Mouse (Mus musculus): Measurements from ENCODE around the gene Atp8a2. TPM values are rescaled to one million over a fixed set of nuclear protein-coding genes. Genes with fewer than 3 reads are reported as not detected.

Gene Atp8a2
- total and polyA plus RNA-seq, 3 experiments, result 1.8 to 4.3 (median 3.1) TPM

- H3K36me3 ChIP-seq (ENCODE audit: control insufficient read depth, insufficient read depth, low read length), result no peaks in the 10 kb centered on the region
- H3K27me3 ChIP-seq (ENCODE audit: control insufficient read depth, insufficient read depth, low read length), result no peaks in the 10 kb centered on the region
- intact Hi-C loops (cut with DNase I), result no loop called here
- H3K9ac ChIP-seq (ENCODE audit: low read depth, low read length), result no peak overlapping the region
- H3K4me3 ChIP-seq, result no peak overlapping the region
- 82% methylated on average over 13 of the region's 13 CpGs for WGBS
- H3K79me2 ChIP-seq (replicated peaks; ENCODE audit: control insufficient read depth, insufficient read depth, low read length), result no peaks in the 10 kb centered on the region
- H3K27ac ChIP-seq, result no peak overlapping the region
- no peak for DNase-seq
- H3K4me1 ChIP-seq (ENCODE audit: control insufficient read depth, insufficient read depth, low read length), result 0 out of 2 replicates have a peak, but pooled peaks cover 2% of the 10 kb centered on the region
- TF ChIP-seq CTCF (IDR thresholded peaks at IDR 0.05) (no peak), EP300 (IDR thresholded peaks at IDR 0.05; ENCODE audit: insufficient read depth, low read depth, low read length) (no peak), POLR2A (IDR thresholded peaks at IDR 0.05; ENCODE audit: insufficient read depth, low read depth, low read length) (no peak)
Observed at GRCm38 (mm10) chr14:59691402-59691801, 505.6 kb downstream of the Atp8a2 start.

GRCm38 (mm10) chr14:59690954-59691353, 506.0 kb downstream of the Atp8a2 start:
- Histone ChIP-seq H3K79me2 (replicated peaks; ENCODE audit: control insufficient read depth, insufficient read depth, low read length) (no peaks in the 10 kb centered on the region), H3K27ac (no peak overlapping the region), H3K27me3 (ENCODE audit: control insufficient read depth, insufficient read depth, low read length) (no peaks in the 10 kb centered on the region), H3K9ac (ENCODE audit: low read depth, low read length) (no peak overlapping the region), H3K4me3 (no peak overlapping the region), H3K4me1 (ENCODE audit: control insufficient read depth, insufficient read depth, low read length) (0 out of 2 replicates have a peak, but pooled peaks cover 2% of the 10 kb centered on the region), H3K36me3 (ENCODE audit: control insufficient read depth, insufficient read depth, low read length) (no peaks in the 10 kb centered on the region)
- TF ChIP-seq POLR2A (IDR thresholded peaks at IDR 0.05; ENCODE audit: insufficient read depth, low read depth, low read length) (no peak), CTCF (IDR thresholded peaks at IDR 0.05) (no peak), EP300 (IDR thresholded peaks at IDR 0.05; ENCODE audit: insufficient read depth, low read depth, low read length) (no peak)
- DNase-seq, result no peak
- WGBS, result 77% methylated on average over 12 of the region's 12 CpGs
- intact Hi-C loops (cut with DNase I), result no loop called here

- Histone ChIP-seq H3K79me2 (replicated peaks; ENCODE audit: control insufficient read depth, insufficient read depth, low read length) (no peaks in the 10 kb centered on the region), H3K27ac (no peak overlapping the region), H3K4me1 (ENCODE audit: control insufficient read depth, insufficient read depth, low read length) (peaks cover 2% of the 10 kb centered on the region; the same call in 1 of the 2 replicates), H3K4me3 (no peak overlapping the region), H3K36me3 (ENCODE audit: control insufficient read depth, insufficient read depth, low read length) (no peaks in the 10 kb centered on the region), H3K9ac (ENCODE audit: low read depth, low read length) (no peak overlapping the region), H3K27me3 (ENCODE audit: control insufficient read depth, insufficient read depth, low read length) (no peaks in the 10 kb centered on the region)
- TF ChIP-seq POLR2A (IDR thresholded peaks at IDR 0.05; ENCODE audit: insufficient read depth, low read depth, low read length), result no peak
- TF ChIP-seq CTCF (IDR thresholded peaks at IDR 0.05), result no peak
- no peak for TF ChIP-seq EP300 (IDR thresholded peaks at IDR 0.05; ENCODE audit: insufficient read depth, low read depth, low read length)
- 44% methylated on average over 4 of the region's 4 CpGs for WGBS
- no peak for DNase-seq
- intact Hi-C loops (cut with DNase I), result no loop called here
Observed at GRCm38 (mm10) chr14:59689596-59689995, 507.4 kb downstream of the Atp8a2 start.

GRCm38 (mm10) chr14:59686229-59686628, 510.8 kb downstream of the Atp8a2 start:
- Histone ChIP-seq H3K27ac (no peak overlapping the region), H3K79me2 (replicated peaks; ENCODE audit: control insufficient read depth, insufficient read depth, low read length) (no peaks in the 10 kb centered on the region), H3K36me3 (ENCODE audit: control insufficient read depth, insufficient read depth, low read length) (no peaks in the 10 kb centered on the region), H3K4me1 (ENCODE audit: control insufficient read depth, insufficient read depth, low read length) (no peaks in the 10 kb centered on the region; the same call in 1 of the 2 replicates), H3K4me3 (no peak overlapping the region), H3K27me3 (ENCODE audit: control insufficient read depth, insufficient read depth, low read length) (no peaks in the 10 kb centered on the region), H3K9ac (ENCODE audit: low read depth, low read length) (no peak overlapping the region)
- 85% methylated on average over 5 of the region's 5 CpGs for WGBS
- no peak for DNase-seq
- no peak for TF ChIP-seq CTCF (IDR thresholded peaks at IDR 0.05)
- TF ChIP-seq EP300 (IDR thresholded peaks at IDR 0.05; ENCODE audit: insufficient read depth, low read depth, low read length), result no peak
- no peak for TF ChIP-seq POLR2A (IDR thresholded peaks at IDR 0.05; ENCODE audit: insufficient read depth, low read depth, low read length)
- intact Hi-C loops (cut with DNase I), result no loop called here

- no peaks in the 10 kb centered on the region for H3K36me3 ChIP-seq (ENCODE audit: control insufficient read depth, insufficient read depth, low read length)
- intact Hi-C loops (cut with DNase I), result no loop called here
- TF ChIP-seq CTCF (IDR thresholded peaks at IDR 0.05), result no peak
- peak in 1 of 2 experiments; percentile 14 for DNase-seq
- WGBS, result 33% methylated on average over 8 of the region's 8 CpGs
- no peaks in the 10 kb centered on the region for H3K79me2 ChIP-seq (replicated peaks; ENCODE audit: control insufficient read depth, insufficient read depth, low read length)
- no peak overlapping the region for H3K9ac ChIP-seq (ENCODE audit: low read depth, low read length)
- H3K4me1 ChIP-seq (ENCODE audit: control insufficient read depth, insufficient read depth, low read length), result no peaks in the 10 kb centered on the region; the same call in 1 of the 2 replicates
- H3K4me3 ChIP-seq, result 0 out of 2 replicates have a peak overlapping the region, but pooled peaks have one; percentile 12
- H3K27ac ChIP-seq, result no peak overlapping the region
- no peaks in the 10 kb centered on the region for H3K27me3 ChIP-seq (ENCODE audit: control insufficient read depth, insufficient read depth, low read length)
Observed at GRCm38 (mm10) chr14:59685343-59685742, 511.6 kb downstream of the Atp8a2 start.

- Histone ChIP-seq H3K36me3 (ENCODE audit: control insufficient read depth, insufficient read depth, low read length) (no peaks in the 10 kb centered on the region), H3K4me1 (ENCODE audit: control insufficient read depth, insufficient read depth, low read length) (no peaks in the 10 kb centered on the region; the same call in 1 of the 2 replicates), H3K27me3 (ENCODE audit: control insufficient read depth, insufficient read depth, low read length) (no peaks in the 10 kb centered on the region), H3K4me3 (no peak overlapping the region), H3K27ac (no peak overlapping the region), H3K79me2 (replicated peaks; ENCODE audit: control insufficient read depth, insufficient read depth, low read length) (no peaks in the 10 kb centered on the region), H3K9ac (ENCODE audit: low read depth, low read length) (no peak overlapping the region)
- TF ChIP-seq EP300 (IDR thresholded peaks at IDR 0.05; ENCODE audit: insufficient read depth, low read depth, low read length), result no peak
- TF ChIP-seq CTCF (IDR thresholded peaks at IDR 0.05), result no peak
- no peak for TF ChIP-seq POLR2A (IDR thresholded peaks at IDR 0.05; ENCODE audit: insufficient read depth, low read depth, low read length)
- 75% methylated on average over 4 of the region's 4 CpGs for WGBS
- intact Hi-C loops (cut with DNase I), result no loop called here
- no peak for DNase-seq
Observed at GRCm38 (mm10) chr14:59681906-59682305, 515.1 kb downstream of the Atp8a2 start.
